Mouse (Mus musculus): ENCODE measurements at regions not wholly inside any gene's neighbourhood (a gene's known extent, or its start where the extent isn't known, plus 50 kb on each side); places are given as distances from the start of the nearest gene placed in this dataset.
"Not testable (repeated sequence)": the region's sequence is repeated elsewhere in the genome, so short reads cannot be mapped to it uniquely, and the experiment has no call there.

- DNase-seq (ENCODE audit: low spot score in 2 of 2): no peak
These were observed 196.4 kb upstream of the Gdi2 start for GRCm38 (mm10) chr13:3341416-3341815.

- DNase-seq (ENCODE audit: low spot score in 2 of 2): peak; percentile 14 to 23
These were observed 194.3 kb upstream of the Gdi2 start for GRCm38 (mm10) chr13:3343611-3344010.

GRCm38 (mm10) chr13:3354912-3355311, 183.0 kb upstream of the Gdi2 start:
- peak; percentile 11 to 13 for DNase-seq (ENCODE audit: low spot score in 2 of 2)

GRCm38 (mm10) chr13:3358079-3358608, 179.7 kb upstream of the Gdi2 start:
- no peak for DNase-seq (ENCODE audit: low spot score in 2 of 2)

- DNase-seq (ENCODE audit: low spot score in 2 of 2): peak in 1 of 2 experiments; percentile 15
These were observed 178.7 kb upstream of the Gdi2 start for GRCm38 (mm10) chr13:3358996-3359750.

GRCm38 (mm10) chr13:3359751-3360260, 178.1 kb upstream of the Gdi2 start:
- DNase-seq (ENCODE audit: low spot score in 2 of 2): not testable (repeated sequence)

GRCm38 (mm10) chr13:3360503-3361490, 177.1 kb upstream of the Gdi2 start:
- peak in 1 of 2 experiments; percentile 15 for DNase-seq (ENCODE audit: low spot score in 2 of 2)

GRCm38 (mm10) chr13:3372701-3373100, 165.2 kb upstream of the Gdi2 start:
- no peak for DNase-seq (ENCODE audit: low spot score in 2 of 2)

GRCm38 (mm10) chr13:3373522-3374220, 164.2 kb upstream of the Gdi2 start:
- not testable (repeated sequence) for DNase-seq (ENCODE audit: low spot score in 2 of 2)

GRCm38 (mm10) chr13:3374796-3375195, 163.1 kb upstream of the Gdi2 start:
- no peak for DNase-seq (ENCODE audit: low spot score in 2 of 2)

GRCm38 (mm10) chr13:3377801-3378200, 160.1 kb upstream of the Gdi2 start:
- not testable (repeated sequence) for DNase-seq (ENCODE audit: low spot score in 2 of 2)

- DNase-seq (ENCODE audit: low spot score in 2 of 2): not testable (repeated sequence)
These were observed 132.1 kb upstream of the Gdi2 start for GRCm38 (mm10) chr13:3405783-3406182.

- peak; percentile 65 to 82 for DNase-seq (ENCODE audit: low spot score in 2 of 2)
These were observed 131.4 kb upstream of the Gdi2 start for GRCm38 (mm10) chr13:3406236-3407017.

GRCm38 (mm10) chr13:3410281-3410680, 127.6 kb upstream of the Gdi2 start:
- not testable (repeated sequence) for DNase-seq (ENCODE audit: low spot score in 2 of 2)

GRCm38 (mm10) chr13:3417026-3417425, 120.8 kb upstream of the Gdi2 start:
- no peak for DNase-seq (ENCODE audit: low spot score in 2 of 2)

GRCm38 (mm10) chr13:3455374-3455773, 82.5 kb upstream of the Gdi2 start:
- DNase-seq (ENCODE audit: low spot score in 2 of 2): not testable (repeated sequence)

GRCm38 (mm10) chr13:3476884-3477283, 61.0 kb upstream of the Gdi2 start:
- DNase-seq (ENCODE audit: low spot score in 2 of 2): no peak

- peak; percentile 28 to 46 for DNase-seq (ENCODE audit: low spot score in 2 of 2)
These were observed 59.7 kb upstream of the Gdi2 start for GRCm38 (mm10) chr13:3477997-3478728.
